Mouse (Mus musculus) intestine, postnatal 0 days (tissue): ENCODE measurements around the gene Syne3. TPM values are rescaled to one million over a fixed set of nuclear protein-coding genes. Genes with fewer than 3 reads are reported as not detected.

Experiments used
- ATAC-seq: fragments of 200-750 bp; cut with Nextera tagmentation; 2 replicates; pipeline ENCODE4 v1.8.0; 2017; ENCODE audit warnings: mild to moderate bottlenecking, moderate TSS enrichment, moderate library complexity
- H3K27ac ChIP-seq: fragments of 300-500 bp; sonication (generic); 2 replicates; pipeline ENCODE4 v1.5.1; 2014; ENCODE audit warnings: mild to moderate bottlenecking, low read depth, low read length, moderate library complexity
- H3K27me3 ChIP-seq: fragments of 300-500 bp; sonication (generic); replicated peaks from 2 replicates; pipeline ENCODE4 v1.6.1; 2014; ENCODE audit warnings: low read length, mixed read lengths; ENCODE audit not compliant: control insufficient read depth, insufficient read depth
- H3K36me3 ChIP-seq: fragments of 300-500 bp; sonication (generic); 2 replicates; pipeline ENCODE4 v1.6.1; 2014; ENCODE audit warnings: mild to moderate bottlenecking, moderate library complexity; ENCODE audit not compliant: control insufficient read depth, insufficient read depth
- H3K4me1 ChIP-seq: fragments of 300-500 bp; sonication (generic); replicated peaks from 2 replicates; pipeline ENCODE4 v1.6.1; 2014; ENCODE audit warnings: antibody characterized with exemption, low read length, mixed read lengths; ENCODE audit not compliant: control insufficient read depth, insufficient read depth
- H3K4me2 ChIP-seq: fragments of 300-500 bp; sonication (generic); replicated peaks from 2 replicates; pipeline ENCODE4 v1.6.1; 2014; ENCODE audit warnings: low read depth, mild to moderate bottlenecking, moderate library complexity
- H3K4me3 ChIP-seq: fragments of 300-500 bp; sonication (generic); 2 replicates; pipeline ENCODE4 v1.5.1; 2014; ENCODE audit warnings: low read depth, low read length
- H3K9ac ChIP-seq: fragments of 300-500 bp; sonication (generic); 2 replicates; pipeline ENCODE4 v1.6.1; 2014; ENCODE audit warnings: mild to moderate bottlenecking, low read depth, low read length
- H3K9me3 ChIP-seq: fragments of 300-500 bp; sonication (generic); 2 replicates; pipeline ENCODE4 v1.6.1; 2016; ENCODE audit warnings: mixed run types; ENCODE audit not compliant: control insufficient read depth
- CTCF ChIP-seq: sonication (generic); IDR thresholded peaks from 2 replicates; pipeline ENCODE4 v1.5.1; 2016; ENCODE audit warnings: low read depth, mild to moderate bottlenecking, control low read depth, antibody characterized with exemption, moderate library complexity
- WGBS: fragments of 180-500 bp; shearing (Covaris S2); extraction: QIAGEN DNeasy Blood & Tissue Kit; methylation state at CpG from one replicate; pipeline ENCODE4 v1.1.7; 2014; 5-methylcytosine and 5-hydroxymethylcytosine counted together
- polyA plus RNA-seq: library from polyadenylated mRNA; unstranded; fragments of >200 nt; fragmentation: Nextera tagmentation; extraction: Ambion mirVana; gene quantifications from 2 replicates; pipeline ENCODE4 v1.2.1, GENCODE M21; 2015

Syne3 gene
- polyA plus RNA-seq, 1 experiment from 2014 or later = 1.8 TPM

DNA sequence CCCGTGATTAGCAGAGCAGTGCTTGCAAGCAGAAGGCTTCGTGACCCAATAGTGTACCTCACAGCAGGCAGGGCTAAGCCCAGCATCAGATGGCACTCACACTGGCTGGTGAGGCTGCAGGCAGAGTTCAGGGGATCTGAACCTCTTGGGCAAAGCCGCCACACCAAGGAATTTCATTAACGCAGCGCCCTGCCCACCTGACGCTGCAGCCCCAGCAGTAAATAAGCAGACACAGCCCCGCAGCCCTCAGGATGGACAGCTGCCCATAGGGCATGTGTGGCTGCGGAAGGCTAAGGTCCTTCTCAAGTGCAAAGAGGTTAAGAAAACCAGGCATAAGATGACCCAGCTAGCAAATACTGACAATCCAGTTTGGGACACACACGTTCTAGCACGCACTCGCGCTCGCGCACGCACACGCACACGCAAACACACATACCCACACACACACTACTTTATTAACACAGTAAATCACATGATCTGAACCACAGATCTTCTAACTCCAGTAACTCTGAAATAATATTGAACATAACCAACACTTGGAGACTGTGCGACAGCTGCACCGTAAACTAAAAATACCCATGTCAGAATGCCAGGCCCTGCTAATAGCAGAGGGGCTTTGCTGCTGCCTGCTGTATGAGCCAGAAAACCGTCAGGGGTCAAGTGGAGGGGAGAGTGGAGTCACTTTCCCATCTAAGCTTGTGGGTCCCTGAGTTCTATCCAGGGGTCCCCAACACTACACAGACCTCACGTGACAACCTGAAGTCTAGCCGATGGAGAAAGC is 30.5 kb downstream of the Syne3 start:
- Histone ChIP-seq H3K9me3 (no peaks in the 10 kb centered on the region), H3K9ac (no peak overlapping the region), H3K36me3 (peaks cover 6% of the 10 kb centered on the region; the same call in 1 of the 2 replicates), H3K27me3 (no peaks in the 10 kb centered on the region), H3K4me3 (no peak overlapping the region), H3K27ac (no peak overlapping the region), H3K4me1 (no peaks in the 10 kb centered on the region), H3K4me2 (no peak overlapping the region)
- no peak for ATAC-seq
- 73% methylated on average over 22 of the region's 22 CpGs for WGBS
- TF ChIP-seq CTCF = no peak

DNA sequence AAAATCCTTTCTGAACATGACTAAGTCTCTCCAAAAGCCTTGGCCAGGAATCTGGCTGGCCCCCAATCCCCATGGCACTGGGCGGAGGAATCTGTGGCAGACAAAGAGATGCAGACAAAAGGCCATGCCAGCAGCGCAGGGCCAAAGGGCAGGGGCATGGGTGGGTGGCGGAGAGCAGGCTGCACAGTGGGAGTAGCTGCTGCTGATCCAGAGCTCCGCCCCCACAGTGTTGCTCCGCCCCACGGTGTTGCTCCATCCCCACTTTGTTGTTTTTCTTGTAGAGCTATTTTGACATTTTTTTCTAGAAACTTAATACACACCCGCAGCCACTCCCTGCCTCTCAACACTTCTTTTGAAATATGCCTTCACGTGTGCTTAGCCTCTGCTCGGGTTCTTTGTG is 31.2 kb downstream of the Syne3 start:
- ATAC-seq = no peak
- H3K4me3 ChIP-seq = no peak overlapping the region
- WGBS = 42% methylated on average over 9 of the region's 9 CpGs

DNA sequence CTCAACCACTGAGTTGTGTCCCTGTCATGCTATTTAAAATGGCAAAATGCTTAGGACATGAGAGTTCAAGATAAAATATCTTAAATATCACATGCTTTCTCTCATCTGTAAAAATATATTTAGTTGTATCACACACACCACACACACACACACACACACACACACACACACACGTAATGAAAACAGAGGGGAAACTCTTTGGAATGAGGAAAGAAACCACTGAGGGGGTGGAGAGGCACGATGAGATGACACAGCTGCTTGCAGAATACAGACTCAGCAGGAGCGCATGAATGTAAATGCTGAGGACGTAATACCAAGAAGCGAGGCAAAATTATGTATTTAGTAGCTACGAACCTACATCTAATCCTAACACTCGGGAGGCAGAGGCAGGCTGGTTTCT is 32.7 kb downstream of the Syne3 start:
- WGBS = 77% methylated on average over 7 of the region's 7 CpGs
- no peaks in the 10 kb centered on the region for H3K27me3 ChIP-seq
- H3K4me2 ChIP-seq = no peak overlapping the region
- no peaks in the 10 kb centered on the region for H3K4me1 ChIP-seq
- no peak overlapping the region for H3K27ac ChIP-seq
- no peak for ATAC-seq
- H3K36me3 ChIP-seq = peaks cover 6% of the 10 kb centered on the region
- no peak for TF ChIP-seq CTCF
- H3K9me3 ChIP-seq = no peaks in the 10 kb centered on the region
- no peak overlapping the region for H3K4me3 ChIP-seq
- H3K9ac ChIP-seq = no peak overlapping the region

More for the DNA sequence above, 31.2 kb downstream of the Syne3 start:
- Histone ChIP-seq H3K9me3 (no peaks in the 10 kb centered on the region), H3K36me3 (peaks cover 6% of the 10 kb centered on the region; the same call in 1 of the 2 replicates), H3K9ac (no peak overlapping the region), H3K27me3 (no peaks in the 10 kb centered on the region), H3K4me2 (no peak overlapping the region), H3K27ac (no peak overlapping the region), H3K4me1 (no peaks in the 10 kb centered on the region)
- TF ChIP-seq CTCF = no peak

DNA sequence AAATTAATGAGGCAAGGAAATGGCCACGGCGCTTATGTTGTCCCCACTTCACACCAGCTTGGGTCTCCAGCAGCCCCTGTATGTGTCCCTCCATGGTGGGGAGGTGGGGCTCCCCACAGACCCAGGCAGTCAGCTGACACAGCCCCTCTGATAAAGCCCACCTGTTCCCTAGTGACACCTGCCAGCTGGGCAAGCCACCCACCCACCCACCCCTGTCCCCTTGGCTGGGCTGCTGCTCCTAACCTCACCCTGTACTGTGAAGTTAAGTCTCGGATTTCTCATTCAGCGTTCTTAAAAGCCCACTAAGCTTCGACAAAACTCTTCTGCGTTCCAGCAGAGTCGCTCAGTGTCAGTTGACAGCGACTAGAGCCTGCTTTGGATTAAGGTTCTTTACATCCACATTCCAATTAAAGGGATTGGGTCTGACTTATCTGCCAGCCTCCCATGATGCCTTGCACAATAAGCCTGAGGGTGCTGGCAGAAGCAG is 33.2 kb downstream of the Syne3 start:
- Histone ChIP-seq H3K36me3 (peaks cover 6% of the 10 kb centered on the region), H3K9me3 (no peaks in the 10 kb centered on the region), H3K4me3 (no peak overlapping the region), H3K4me2 (no peak overlapping the region), H3K9ac (no peak overlapping the region), H3K4me1 (no peaks in the 10 kb centered on the region), H3K27me3 (no peaks in the 10 kb centered on the region), H3K27ac (no peak overlapping the region)
- no peak for TF ChIP-seq CTCF
- 66% methylated on average over 8 of the region's 8 CpGs for WGBS
- no peak for ATAC-seq

DNA sequence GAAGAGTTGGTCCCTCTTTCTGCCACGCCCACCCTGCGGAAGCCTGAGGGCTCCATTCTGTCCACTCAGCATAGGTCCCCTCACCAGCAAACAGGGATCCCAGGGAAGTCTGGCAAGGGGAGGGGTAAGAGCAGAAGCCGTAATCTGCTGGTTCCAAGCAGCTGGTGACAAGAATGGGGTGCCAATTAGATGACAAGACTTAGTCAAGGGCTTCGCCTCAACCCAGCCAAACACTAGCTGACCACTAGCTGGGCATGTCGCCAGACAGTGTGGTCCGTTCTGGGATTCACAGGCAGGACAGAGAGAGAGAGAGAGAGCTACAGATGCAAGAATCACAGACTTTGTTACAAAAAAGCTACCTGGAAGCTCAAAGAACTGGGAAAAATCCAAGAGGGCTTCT is 36.7 kb downstream of the Syne3 start:
- H3K4me2 ChIP-seq = no peak overlapping the region
- no peak overlapping the region for H3K4me3 ChIP-seq
- peaks cover 6% of the 10 kb centered on the region for H3K36me3 ChIP-seq
- H3K27ac ChIP-seq = no peak overlapping the region
- H3K4me1 ChIP-seq = no peaks in the 10 kb centered on the region
- no peaks in the 10 kb centered on the region for H3K27me3 ChIP-seq
- 77% methylated on average over 6 of the region's 6 CpGs for WGBS
- no peak for TF ChIP-seq CTCF
- ATAC-seq = no peak
- H3K9ac ChIP-seq = no peak overlapping the region
- no peaks in the 10 kb centered on the region for H3K9me3 ChIP-seq

DNA sequence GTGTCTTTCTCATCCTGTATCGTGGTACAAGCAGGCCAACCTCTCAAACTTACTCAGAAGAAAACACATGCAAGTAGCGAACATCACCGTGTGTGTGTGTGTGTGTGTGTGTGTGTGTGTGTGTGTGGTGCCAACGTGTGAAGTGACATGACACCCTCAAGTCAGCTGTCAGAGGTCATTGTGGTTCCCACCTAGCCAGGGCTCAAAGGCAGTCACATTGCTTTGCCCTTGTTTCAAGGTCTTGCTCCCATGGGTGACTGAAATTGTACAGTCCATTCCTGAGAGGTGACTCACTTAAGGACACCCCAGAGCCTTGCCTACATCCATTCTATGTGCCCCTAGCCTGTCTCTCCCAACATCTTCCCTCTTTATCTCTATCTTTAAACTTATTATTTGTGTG is 40.0 kb downstream of the Syne3 start:
- 79% methylated on average over 4 of the region's 4 CpGs for WGBS
- no peaks in the 10 kb centered on the region for H3K27me3 ChIP-seq
- no peak overlapping the region for H3K4me2 ChIP-seq
- H3K27ac ChIP-seq = no peak overlapping the region
- no peaks in the 10 kb centered on the region for H3K4me1 ChIP-seq
- H3K4me3 ChIP-seq = no peak overlapping the region
- H3K9me3 ChIP-seq = no peaks in the 10 kb centered on the region
- H3K36me3 ChIP-seq = peaks cover 5% of the 10 kb centered on the region
- H3K9ac ChIP-seq = no peak overlapping the region
- no peak for ATAC-seq
- TF ChIP-seq CTCF = no peak
